Mouse (Mus musculus) neutrophil, adult 5-6 weeks (primary cell): Measurements from ENCODE around the gene Fxyd3. TPM values are rescaled to one million over a fixed set of nuclear protein-coding genes. Genes with fewer than 3 reads are reported as not detected.

Experiments used
- ATAC-seq: fragments of 151-379, 151-347 bp; 2 replicates; pipeline ENCODE4 v1.8.0; 2017; ENCODE audit warnings: mild to moderate bottlenecking, moderate TSS enrichment; ENCODE audit not compliant: insufficient number of reproducible peaks, poor library complexity, low FRiP score, severe bottlenecking; ENCODE audit errors: extremely low read depth
- total RNA-seq: library from RNA; stranded (forward); fragments of 200-1000 nt; gene quantifications from 2 replicates; pipeline ENCODE4 v1.2.3, GENCODE M21; 2017

The Fxyd3 gene
- total RNA-seq, result not detected in 2 replicates

GRCm38 (mm10) chr7:31076492-31076891, at the start of gene Fxyd3:
TSS of gene Fxyd3 (minus strand) at chr7:31076704.
- no peak for ATAC-seq

GRCm38 (mm10) chr7:31125116-31125515, 48.6 kb upstream of the Fxyd3 start:
- ATAC-seq, result no peak

GRCm38 (mm10) chr7:31124381-31124780, 47.9 kb upstream of the Fxyd3 start:
- ATAC-seq, result no peak

GRCm38 (mm10) chr7:31123697-31124096, 47.2 kb upstream of the Fxyd3 start:
- no peak for ATAC-seq

- no peak for ATAC-seq
Observed at GRCm38 (mm10) chr7:31122641-31123631, 46.4 kb upstream of the Fxyd3 start.

GRCm38 (mm10) chr7:31119556-31119955, 43.1 kb upstream of the Fxyd3 start:
- no peak for ATAC-seq

- no peak for ATAC-seq
Observed at GRCm38 (mm10) chr7:31118486-31118885, 42.0 kb upstream of the Fxyd3 start.

- no peak for ATAC-seq
Observed at GRCm38 (mm10) chr7:31117465-31117864, 41.0 kb upstream of the Fxyd3 start.

GRCm38 (mm10) chr7:31116721-31117145, 40.2 kb upstream of the Fxyd3 start:
- no peak for ATAC-seq

- no peak for ATAC-seq
Observed at GRCm38 (mm10) chr7:31115587-31116043, 39.1 kb upstream of the Fxyd3 start.

GRCm38 (mm10) chr7:31115182-31115581, 38.7 kb upstream of the Fxyd3 start, which contains the start of gene Hpn:
TSS of gene Hpn (minus strand) at chr7:31115290.
- no peak for ATAC-seq

GRCm38 (mm10) chr7:31114646-31115045, 38.1 kb upstream of the Fxyd3 start:
- no peak for ATAC-seq

- ATAC-seq, result no peak
Observed at GRCm38 (mm10) chr7:31113800-31114199, 37.3 kb upstream of the Fxyd3 start.

GRCm38 (mm10) chr7:31112036-31112435, 35.5 kb upstream of the Fxyd3 start:
- ATAC-seq, result no peak

- ATAC-seq, result no peak
Observed at GRCm38 (mm10) chr7:31110861-31111385, 34.4 kb upstream of the Fxyd3 start.

- no peak for ATAC-seq
Observed at GRCm38 (mm10) chr7:31109796-31110195, 33.3 kb upstream of the Fxyd3 start.

GRCm38 (mm10) chr7:31109091-31109490, 32.6 kb upstream of the Fxyd3 start:
- ATAC-seq, result no peak

- no peak for ATAC-seq
Observed at GRCm38 (mm10) chr7:31107781-31108180, 31.3 kb upstream of the Fxyd3 start.

- ATAC-seq, result no peak
Observed at GRCm38 (mm10) chr7:31106166-31106565, 29.7 kb upstream of the Fxyd3 start.
